Mouse (Mus musculus) embryo, embryonic 10.5 days (tissue): Measurements from ENCODE around the gene Fam76b.
"Not testable (repeated sequence)": the region's sequence is repeated elsewhere in the genome, so short reads cannot be mapped to it uniquely, and the experiment has no call there.

ENCODE experiments used
- DNase-seq: peaks from one replicate; pipeline ENCODE4 v3.0.0-alpha.2; 2015; ENCODE audit warnings: low spot score

Fam76b gene

DNA sequence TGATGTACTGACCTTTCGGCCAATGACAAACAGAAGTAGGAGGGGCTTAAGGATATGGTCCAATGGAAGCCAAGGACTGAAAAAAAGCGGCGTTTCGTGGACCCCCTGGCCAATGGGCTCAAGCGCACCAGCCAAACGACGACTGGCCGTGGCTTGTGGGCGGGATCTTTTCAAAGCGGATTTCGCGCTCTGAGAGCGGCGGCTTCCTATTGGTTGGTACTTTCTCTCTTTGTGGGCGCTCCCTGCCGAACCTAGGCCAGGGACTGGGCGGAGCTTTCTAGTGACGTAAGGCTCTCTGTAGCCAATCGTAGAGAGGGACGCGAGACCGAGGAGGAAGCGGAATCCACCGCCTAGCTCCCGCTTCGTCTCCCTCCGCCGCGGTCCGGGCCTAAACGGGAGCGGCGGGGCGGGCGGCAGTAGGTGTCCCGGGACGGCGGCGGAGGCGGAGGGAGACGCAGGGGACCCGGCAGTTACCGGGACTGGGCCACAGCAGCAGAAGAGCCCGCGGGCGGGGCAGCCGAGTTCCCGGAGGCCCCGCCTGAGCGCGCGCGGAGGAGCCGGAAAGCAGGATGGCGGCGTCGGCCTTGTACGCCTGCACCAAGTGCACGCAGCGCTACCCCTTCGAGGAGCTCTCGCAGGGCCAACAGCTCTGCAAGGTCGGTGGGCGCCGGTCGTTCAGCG, at the start of gene Fam76b:
TSS of gene Fam76b (plus strand) at position 311 of the 681 bp plus-strand sequence.
- DNase-seq = peak; percentile 100

DNA sequence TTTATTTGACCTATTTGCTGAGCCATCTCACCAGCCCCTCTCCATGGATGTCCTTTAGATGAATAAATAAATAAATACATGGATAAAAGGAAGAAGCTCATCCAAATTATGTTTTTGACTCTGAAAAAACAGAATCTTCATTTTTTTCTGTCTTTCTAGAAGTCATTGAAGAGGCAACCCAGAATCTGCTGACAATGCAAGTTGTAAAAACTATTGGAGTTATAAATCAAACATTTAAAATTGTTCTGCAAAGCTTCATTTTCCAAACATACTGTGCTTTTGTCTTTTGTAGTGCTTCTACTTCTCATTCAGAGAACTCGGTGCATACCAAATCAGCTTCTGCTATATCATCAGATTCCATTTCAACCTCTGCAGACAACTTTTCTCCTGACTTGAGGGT, 45.5 kb upstream of the Fam76b start:
- no peak for DNase-seq

DNA sequence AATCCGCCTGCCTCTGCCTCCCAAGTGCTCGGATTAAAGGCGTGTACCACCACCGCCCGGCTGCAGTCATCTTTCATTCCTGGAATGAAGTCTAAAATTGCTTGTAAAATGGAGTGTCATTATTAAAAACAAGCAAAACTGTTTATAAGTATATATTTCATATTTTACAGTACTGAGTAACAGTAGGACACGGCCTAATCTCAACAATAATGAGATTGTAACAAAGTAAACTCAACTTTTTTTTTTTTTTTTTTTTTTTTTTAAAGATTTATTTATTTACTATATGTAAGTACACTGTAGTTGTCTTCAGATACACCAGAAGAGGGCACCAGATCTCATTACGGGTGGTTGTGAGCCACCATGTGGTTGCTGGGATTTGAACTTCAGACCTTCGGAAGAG, 36.7 kb upstream of the Fam76b start:
- DNase-seq = not testable (repeated sequence)

DNA sequence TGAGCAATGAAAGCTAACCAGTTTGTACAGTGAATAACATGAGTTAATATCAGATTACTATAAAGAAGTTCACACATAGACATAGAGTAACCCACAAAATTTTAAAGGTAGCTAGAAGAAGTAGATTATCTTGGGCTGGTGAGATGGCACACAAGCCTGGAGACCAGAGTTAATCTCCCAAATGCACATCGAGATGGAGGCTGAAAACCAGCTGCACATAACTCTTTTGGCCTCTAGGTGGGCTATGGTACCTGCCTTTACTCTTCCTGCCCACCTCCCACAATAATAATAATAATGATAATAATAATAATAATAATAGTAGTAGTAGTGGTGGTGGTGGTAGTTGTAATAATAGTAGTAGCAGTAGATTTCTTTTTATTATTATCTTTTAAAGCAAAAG, 33.2 kb upstream of the Fam76b start:
- DNase-seq = no peak

DNA sequence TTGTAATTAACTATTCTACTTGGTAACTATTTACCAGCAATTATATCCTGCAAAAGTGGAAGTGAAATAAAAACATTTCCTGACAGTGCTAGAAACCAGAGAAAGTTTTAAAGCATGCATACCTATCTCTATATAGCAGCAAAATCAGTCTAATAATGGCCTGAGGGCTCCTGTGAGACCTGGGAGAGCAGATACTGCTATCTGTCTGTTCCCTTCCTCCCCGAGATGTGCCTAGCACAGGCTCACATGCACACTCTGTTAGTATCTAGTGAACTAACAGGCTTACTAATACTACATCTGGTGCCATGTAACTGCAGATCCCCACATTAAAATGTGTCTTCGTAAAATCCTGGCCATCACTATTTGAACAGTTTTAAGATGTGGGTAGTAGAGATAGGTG, 32.8 kb upstream of the Fam76b start:
- DNase-seq = no peak

DNA sequence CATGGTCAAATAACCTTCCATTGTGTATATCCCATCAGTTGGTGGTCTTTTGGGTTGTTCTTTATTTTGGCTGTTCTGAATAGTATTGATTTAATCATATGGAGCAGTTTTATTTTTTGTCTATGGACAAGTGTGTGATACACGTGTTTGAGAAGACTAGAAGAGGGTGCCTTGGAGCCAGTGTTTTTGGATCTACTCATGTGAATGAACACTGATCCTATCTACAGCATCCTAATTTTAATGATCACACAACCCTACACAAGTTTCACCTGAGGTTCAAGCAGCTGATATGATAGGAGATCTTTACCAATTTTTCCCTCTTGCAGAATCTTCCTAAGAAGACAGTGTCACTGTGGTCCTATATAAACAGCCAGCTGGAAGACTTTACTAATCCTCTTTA, 23.0 kb upstream of the Fam76b start:
- DNase-seq = no peak

DNA sequence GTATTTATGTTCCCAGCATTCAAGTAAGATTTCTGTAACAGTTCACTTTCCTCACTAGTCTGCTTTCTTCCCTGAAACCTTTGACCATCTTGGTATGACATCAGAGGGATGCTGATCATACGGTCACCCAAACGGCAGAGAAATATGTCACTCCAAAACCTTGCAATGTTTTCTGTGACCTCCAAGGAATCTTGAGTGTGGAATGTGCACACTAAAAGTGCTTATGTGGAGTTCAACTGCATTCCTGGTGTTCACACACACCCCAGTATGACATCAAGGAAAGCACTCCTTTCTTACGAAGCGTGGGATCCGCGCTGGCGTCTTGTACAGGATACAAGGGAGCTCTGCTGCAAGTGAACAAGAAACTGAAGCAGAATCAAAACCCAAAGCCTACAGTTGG, 20.7 kb upstream of the Fam76b start:
- DNase-seq = no peak

DNA sequence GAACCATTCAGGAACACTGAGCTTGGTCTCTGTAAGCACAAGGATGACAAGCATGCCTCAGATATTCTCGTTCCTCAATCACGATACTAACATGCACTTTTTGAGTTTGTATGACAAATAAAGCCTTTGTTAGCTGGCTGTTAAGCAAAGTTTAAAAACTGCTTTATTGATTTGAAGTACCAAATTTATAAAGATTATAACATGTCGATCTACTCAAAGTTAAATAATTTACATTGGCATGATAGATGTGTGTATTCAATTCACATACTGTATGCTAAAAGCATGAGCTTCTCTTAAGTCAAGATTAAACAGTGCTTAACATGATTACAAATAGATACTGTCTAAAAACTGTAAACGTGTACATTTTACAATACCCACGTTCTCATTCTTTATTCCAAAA, 19.9 kb upstream of the Fam76b start:
- no peak for DNase-seq

DNA sequence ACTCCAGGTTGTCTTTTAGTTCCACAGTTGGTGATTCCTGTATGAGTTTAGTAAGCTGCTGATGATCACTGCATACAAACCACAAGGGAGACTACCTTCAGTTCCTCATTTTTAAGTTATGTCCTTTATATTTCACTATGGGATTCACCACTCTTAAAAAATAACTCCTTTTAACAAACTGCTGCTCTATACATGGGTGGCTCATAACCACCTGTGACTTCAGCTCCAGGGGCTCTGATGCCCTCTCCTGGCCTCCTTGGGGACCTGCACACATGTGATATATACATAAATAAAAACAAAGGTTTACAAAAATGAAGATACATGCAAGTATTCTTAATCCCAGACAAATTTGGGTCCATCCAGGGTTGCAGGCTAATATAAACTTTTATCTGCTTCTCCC, 17.6 kb upstream of the Fam76b start:
- DNase-seq = no peak

DNA sequence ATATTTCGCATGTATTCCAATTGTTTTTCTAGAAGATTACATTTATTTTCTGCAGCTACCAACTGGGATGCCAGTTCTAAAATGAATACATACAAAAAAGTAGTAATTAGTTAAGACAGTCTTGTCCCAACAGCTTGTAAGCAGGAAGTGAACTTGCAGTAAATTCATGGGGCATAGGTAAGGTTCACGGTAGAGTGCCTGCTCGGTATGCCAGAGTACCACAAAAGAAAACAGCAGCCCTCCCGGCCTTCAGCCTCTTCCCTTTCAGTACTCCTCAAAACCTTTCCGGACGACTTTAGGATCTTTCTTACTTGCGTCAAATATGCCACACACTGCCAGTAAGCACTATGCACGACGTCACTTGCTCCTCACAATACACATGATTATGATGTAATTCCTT, 9.1 kb upstream of the Fam76b start:
- DNase-seq = no peak

DNA sequence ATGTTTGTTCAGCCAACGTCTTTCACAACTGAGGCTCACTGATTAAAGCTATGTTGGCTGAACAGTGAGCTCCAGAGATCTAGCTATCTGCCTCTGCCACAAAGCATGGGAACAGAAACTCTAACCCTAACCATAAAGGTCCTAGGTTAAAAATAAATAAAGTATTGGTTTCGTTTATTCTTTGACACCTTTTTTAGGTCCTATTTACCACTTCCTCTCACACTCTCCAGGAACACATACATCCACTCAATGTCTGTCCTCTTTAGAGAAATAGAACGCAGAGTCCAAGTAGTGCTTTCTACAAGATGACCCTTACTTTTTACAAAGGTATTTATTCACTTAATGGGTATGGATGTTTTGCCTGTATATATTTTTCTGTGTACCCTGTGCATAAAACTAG, 6.7 kb upstream of the Fam76b start:
- DNase-seq = no peak

DNA sequence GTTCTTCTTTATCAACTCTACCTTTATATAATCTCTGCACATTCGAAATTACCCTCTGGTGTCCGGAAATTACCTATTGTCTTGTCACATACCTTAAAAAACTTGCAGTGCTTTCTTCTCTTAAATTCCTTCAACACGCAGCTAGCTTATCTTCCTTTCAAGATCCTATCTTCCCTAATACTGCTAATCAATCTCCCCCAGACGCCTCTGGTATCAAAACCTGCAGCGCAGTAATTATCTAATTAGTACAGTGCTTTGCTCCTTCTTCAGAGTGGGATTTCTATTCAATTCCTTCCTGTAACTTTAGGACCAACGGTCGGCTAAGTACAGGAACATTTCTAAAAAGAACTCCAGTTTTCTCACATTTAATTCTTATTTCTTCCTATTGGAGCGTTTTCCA, 1.6 kb upstream of the Fam76b start:
- DNase-seq = no peak

DNA sequence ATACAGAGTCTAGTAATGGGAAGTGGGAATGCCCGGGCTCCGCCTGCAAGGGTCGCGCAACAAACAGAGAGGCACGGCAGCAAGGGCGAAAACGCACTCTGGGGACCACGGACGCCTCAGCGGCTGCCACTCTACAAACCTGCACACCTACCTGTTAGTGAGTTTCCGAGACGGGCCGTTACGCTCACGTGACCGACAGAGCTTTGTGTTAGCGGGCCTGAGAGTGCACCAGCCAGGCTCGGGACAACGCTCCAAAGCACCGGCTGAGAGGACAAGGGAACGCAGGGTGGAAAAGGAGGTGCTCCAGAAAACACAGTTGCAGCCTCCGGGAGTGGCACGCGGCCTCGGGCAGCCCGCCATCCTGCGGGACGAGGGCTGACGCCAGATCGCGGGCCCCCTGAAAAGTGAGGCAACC, 1.1 kb upstream of the Fam76b start:
- peak; percentile 75 for DNase-seq

DNA sequence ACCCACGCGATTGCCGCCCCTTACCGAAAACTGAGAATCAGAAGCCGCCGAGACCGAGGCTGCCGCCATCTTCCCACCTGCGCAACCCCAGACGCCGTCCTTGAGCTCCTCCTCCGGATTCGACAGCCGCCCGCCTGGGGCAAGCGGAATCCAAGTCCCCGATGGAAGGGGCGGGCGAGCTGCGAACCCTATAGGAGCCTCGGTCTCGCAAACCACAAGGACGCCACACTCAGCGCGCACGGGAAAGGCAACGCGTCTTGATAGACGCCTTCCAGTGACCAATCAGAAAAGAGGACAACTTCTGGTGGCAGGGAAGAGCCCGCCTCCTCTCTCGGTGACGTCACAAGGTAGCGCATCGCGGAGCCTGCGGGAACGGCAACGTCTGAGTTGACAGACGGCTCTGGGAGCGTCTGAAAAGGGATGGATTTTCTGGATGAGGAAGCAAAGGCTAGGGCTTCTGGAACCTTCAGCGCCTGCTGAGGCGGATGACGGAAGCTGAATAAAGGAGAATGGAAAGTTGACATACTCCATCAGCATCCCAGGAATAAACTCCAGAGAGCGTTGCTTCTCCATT, 597 bp upstream of the Fam76b start, which contains the start of gene Cep57:
TSS of gene Cep57 (minus strand) at position 276 of the 574 bp plus-strand sequence.
- peak; percentile 99 for DNase-seq

DNA sequence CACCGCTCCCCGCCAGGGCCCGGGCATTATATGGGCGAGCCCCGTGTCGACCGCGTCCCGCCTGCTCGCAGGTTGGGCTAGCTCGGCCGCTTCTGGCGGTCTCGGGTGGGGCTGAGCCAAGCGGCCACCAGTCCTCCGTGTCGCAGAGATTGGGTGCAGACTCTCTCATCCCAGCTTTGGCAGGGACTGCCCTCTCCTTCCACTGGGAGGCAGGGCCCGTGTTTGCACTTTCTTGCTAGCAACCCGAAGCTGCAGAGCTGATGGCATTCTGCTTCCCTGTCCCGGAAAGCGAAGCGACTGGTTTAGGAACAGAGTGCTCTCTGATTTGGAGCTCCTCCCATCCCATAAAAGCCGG, 548 bp downstream of the Fam76b start:
- DNase-seq = peak; percentile 67

DNA sequence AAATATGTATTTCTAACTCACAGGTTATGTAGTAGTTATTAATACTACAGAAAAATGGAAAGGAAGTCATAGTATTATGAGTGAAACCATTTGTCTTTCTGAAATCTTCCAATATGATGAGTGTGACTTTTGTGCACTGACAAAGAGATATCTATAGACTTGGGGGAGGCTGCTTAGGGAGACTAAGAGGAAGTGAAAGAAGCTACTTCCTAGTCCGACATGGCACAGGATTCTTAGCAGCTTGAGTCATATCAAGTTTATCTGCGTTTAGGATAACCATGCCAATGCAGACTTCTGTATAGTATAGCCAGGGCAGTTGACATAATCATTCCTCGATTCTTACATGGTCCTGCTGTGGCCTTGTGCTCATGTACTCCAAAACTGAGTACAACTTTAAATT, 7.7 kb downstream of the Fam76b start:
- DNase-seq = no peak

DNA sequence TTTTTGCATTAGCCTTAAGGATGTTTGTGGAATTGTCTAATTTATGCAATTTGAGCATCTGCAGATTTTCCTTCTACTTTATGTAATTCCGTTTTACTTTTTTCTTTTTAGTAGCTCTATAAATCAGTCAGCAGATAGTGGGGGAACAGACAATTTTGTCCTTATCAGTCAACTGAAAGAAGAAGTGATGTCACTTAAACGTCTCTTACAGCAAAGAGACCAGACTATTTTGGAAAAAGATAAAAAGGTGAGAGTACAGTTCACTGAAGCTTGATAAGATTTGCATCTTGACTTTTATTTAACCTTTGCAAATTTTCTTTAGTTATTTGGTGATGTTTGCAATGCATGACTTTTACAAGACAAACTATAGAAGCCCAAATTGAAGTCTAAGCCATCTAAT, 9.2 kb downstream of the Fam76b start:
- DNase-seq = no peak

DNA sequence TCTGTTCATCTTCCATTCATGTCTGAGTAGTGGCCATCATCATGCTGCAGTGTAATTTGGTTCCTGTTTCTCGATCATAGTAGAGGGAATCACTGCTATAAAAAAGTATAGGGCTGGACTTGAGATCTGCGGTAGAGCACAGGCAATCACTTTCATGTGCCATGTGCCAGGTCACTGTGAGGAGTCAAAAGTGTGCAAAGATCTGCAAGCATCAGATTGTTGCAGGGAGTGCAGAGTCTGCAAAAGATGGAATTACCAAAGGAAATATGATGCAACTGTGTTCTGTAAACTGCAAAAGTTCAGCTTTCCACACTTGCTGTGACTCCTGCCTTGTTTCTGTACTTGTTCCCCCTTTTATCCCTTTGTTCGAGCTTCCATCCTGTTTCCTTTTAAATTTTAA, 20.1 kb downstream of the Fam76b start:
- no peak for DNase-seq

DNA sequence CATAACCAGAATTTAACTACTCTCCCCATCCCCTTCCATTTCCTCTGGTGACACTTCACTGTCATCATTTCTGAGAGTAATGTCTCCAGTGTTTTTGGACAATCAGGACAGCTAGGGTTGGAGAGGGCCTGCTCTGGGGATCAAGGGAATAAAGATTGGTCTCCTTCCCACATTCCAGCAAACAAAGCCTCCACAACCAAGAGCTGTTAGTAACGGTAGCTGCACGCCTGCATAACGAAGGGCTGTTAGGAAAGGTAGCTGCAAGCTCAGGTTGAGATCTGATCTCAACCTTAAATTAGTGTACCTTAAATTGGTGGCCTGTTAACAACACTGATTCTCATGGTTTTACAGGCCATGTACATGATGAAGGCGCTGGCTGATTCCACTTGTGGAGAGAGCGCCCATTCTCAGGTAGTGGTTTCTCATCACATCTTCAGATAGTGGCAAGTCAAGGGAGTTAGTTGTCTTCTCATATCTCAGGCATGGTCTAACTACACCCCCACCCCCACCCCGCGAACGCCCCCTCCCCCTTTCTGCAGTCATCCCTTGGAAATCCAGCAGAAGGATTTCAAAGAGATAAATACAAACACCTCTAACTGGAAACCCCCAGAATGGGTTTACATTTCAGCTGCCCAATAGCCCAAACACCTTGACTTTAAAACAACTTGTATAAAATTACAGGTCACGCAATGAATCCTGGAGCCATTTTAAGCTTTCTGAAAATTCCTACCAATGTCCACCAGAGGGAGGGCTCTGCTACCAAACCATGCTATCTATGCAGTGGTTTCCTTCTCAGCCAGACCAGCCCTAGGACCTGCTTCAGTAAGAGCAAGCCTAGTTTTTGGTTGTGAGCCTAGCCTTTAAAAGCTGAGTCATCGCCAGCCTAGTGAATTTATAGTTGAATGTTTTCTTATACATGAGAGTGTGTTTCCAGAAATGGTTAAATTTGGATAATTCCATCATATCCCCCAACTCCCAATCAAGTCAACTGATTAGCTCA, 21.3 kb downstream of the Fam76b start:
- peak; percentile 76 for DNase-seq

DNA sequence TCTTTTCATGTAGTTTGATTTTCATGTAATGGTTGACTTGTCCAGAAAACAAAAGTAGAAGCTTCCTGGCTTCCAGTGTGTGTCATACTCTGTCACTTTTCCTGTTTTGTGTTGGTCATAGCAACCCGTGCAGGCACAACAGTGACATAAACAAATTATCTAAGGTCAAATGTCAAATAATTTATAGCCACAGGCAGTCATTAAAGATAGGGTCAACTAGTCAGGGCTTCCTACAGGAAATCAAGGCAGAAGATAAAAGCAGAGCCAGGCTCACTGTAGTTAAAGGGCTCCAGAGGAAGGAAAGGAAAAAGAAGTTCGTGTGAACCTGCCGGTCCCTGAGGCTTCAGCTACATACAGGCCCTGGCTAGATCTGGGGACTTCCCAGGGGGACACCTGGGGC, 26.4 kb downstream of the Fam76b start:
- DNase-seq = no peak

DNA sequence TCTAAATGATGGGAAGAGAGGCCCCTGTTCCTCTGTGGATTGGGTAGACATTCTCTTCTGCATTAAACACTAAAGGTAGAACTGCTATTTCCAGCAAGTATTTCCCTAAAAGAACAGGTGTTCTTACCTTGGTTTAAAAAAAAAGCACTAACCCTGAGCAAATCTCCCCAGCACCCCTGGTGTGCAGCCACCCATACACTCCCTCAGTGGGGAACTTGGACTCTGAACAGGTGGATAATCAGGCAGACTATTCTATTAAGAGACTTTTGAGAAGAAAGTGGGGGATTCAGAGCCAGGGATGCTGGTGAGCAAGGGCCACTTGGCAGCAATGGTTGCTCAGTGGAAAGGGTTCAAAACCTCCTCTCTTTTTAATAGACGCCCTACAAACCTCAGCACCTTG, 28.7 kb downstream of the Fam76b start:
- DNase-seq = no peak

DNA sequence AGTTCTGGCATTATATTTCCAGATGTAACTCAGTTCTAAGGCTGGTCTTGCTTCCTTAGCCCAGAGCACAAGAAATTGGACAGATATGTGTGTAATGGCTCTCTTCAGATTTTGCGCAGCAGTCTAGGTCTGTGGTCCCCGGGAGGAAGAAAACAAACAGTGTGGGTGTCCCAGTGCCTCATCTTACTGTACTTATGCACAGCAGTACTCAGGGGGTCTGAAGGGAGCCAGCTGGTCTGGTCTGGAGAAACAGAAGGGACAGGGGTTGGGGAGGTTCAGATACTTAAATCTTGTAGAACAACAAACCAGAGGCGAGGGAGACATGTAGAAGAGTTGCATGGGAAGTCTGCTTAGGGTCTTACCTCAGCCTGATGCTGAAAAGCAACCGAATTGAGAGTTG, 29.3 kb downstream of the Fam76b start:
- no peak for DNase-seq

DNA sequence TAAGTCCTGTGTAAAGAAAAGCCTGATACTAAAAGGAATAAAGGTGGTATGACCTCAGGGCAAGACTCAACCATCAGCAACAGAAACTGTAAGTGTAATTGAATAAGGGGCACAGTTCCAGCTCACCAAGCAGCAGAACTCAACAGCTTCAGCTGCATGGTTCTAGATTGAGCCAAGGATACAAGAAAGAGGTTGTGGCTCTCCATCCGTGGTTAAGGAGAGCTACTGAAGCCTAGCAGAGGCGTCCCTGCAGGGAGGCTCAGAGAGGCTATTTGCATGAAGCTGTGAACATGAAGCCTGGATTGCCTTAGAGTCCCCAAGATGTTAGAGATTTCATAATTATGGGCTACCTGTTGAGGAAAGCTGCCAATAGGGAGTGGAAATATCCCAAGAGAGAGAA, 40.1 kb downstream of the Fam76b start:
- DNase-seq = no peak
